Mouse (Mus musculus) kidney, embryonic 15.5 days (tissue): ENCODE measurements at regions not wholly inside any gene's neighbourhood (a gene's known extent, or its start where the extent isn't known, plus 50 kb on each side); places are given as distances from the start of the nearest gene placed in this dataset.
"Not testable (repeated sequence)": the region's sequence is repeated elsewhere in the genome, so short reads cannot be mapped to it uniquely, and the experiment has no call there.

ENCODE experiments used
- ATAC-seq: fragments of 200-750 bp; cut with Nextera tagmentation; replicated peaks from 2 replicates; pipeline ENCODE4 v1.8.0; 2017; ENCODE audit warnings: moderate TSS enrichment; ENCODE audit not compliant: low FRiP score
- H3K27ac ChIP-seq: fragments of 300-500 bp; sonication (generic); 2 replicates; pipeline ENCODE4 v1.5.1; 2015; ENCODE audit warnings: mild to moderate bottlenecking, inconsistent platforms
- H3K27me3 ChIP-seq: fragments of 300-500 bp; sonication (generic); 2 replicates; pipeline ENCODE4 v1.6.1; 2015; ENCODE audit warnings: inconsistent platforms
- H3K36me3 ChIP-seq: fragments of 300-500 bp; sonication (generic); 2 replicates; pipeline ENCODE4 v1.6.1; 2015; ENCODE audit warnings: inconsistent platforms
- H3K4me1 ChIP-seq: fragments of 300-500 bp; sonication (generic); 2 replicates; pipeline ENCODE4 v1.6.1; 2015; ENCODE audit warnings: inconsistent platforms
- H3K4me2 ChIP-seq: fragments of 300-500 bp; sonication (generic); 2 replicates; pipeline ENCODE4 v1.6.1; 2015; ENCODE audit warnings: moderate library complexity, mild to moderate bottlenecking, inconsistent platforms
- H3K4me3 ChIP-seq: fragments of 300-500 bp; sonication (generic); replicated peaks from 2 replicates; pipeline ENCODE4 v1.5.1; 2015; ENCODE audit warnings: mild to moderate bottlenecking, inconsistent platforms
- H3K9ac ChIP-seq: fragments of 300-500 bp; sonication (generic); 2 replicates; pipeline ENCODE4 v1.6.1; 2015; ENCODE audit warnings: mild to moderate bottlenecking, inconsistent platforms
- H3K9me3 ChIP-seq: fragments of 300-500 bp; sonication (generic); replicated peaks from 2 replicates; pipeline ENCODE4 v1.6.1; 2016; ENCODE audit warnings: inconsistent platforms
- WGBS: fragments of 180-500 bp; shearing (Covaris S2); methylation state at CpG from one replicate; pipeline ENCODE4 v1.1.7; 2015; ENCODE audit warnings: mixed read lengths; 5-methylcytosine and 5-hydroxymethylcytosine counted together

- Histone ChIP-seq H3K27ac (no peak overlapping the region), H3K36me3 (no peaks in the 10 kb centered on the region), H3K9ac (no peak overlapping the region), H3K4me2 (no peak overlapping the region), H3K4me1 (no peaks in the 10 kb centered on the region), H3K27me3 (no peaks in the 10 kb centered on the region), H3K4me3 (no peak overlapping the region), H3K9me3 (no peaks in the 10 kb centered on the region)
- WGBS = 76% methylated on average over 6 of the region's 6 CpGs
- no peak for ATAC-seq
These were observed 457.8 kb upstream of the Sall1 start for GRCm38 (mm10) chr8:89501756-89502155.

GRCm38 (mm10) chr8:89499831-89500230 is 455.9 kb upstream of the Sall1 start:
- no peak overlapping the region for H3K4me2 ChIP-seq
- H3K9ac ChIP-seq = no peak overlapping the region
- no peaks in the 10 kb centered on the region for H3K9me3 ChIP-seq
- WGBS = 76% methylated on average over 6 of the region's 6 CpGs
- no peak overlapping the region for H3K27ac ChIP-seq
- H3K27me3 ChIP-seq = no peaks in the 10 kb centered on the region
- no peaks in the 10 kb centered on the region for H3K36me3 ChIP-seq
- no peaks in the 10 kb centered on the region for H3K4me1 ChIP-seq
- no peak for ATAC-seq
- H3K4me3 ChIP-seq = no peak overlapping the region

GRCm38 (mm10) chr8:89498088-89498695 is 454.2 kb upstream of the Sall1 start:
- Histone ChIP-seq H3K9ac (no peak overlapping the region), H3K27me3 (no peaks in the 10 kb centered on the region), H3K9me3 (no peaks in the 10 kb centered on the region), H3K4me3 (no peak overlapping the region), H3K4me1 (no peaks in the 10 kb centered on the region), H3K27ac (no peak overlapping the region), H3K4me2 (no peak overlapping the region), H3K36me3 (no peaks in the 10 kb centered on the region)
- ATAC-seq = no peak
- whole genome bisulfite sequencing = 46% methylated on average over 6 of the region's 6 CpGs

- no peak overlapping the region for H3K4me2 ChIP-seq
- H3K4me1 ChIP-seq = no peaks in the 10 kb centered on the region
- H3K36me3 ChIP-seq = no peaks in the 10 kb centered on the region
- H3K9me3 ChIP-seq = no peaks in the 10 kb centered on the region
- no peak for ATAC-seq
- no peak overlapping the region for H3K9ac ChIP-seq
- H3K27ac ChIP-seq = no peak overlapping the region
- H3K27me3 ChIP-seq = no peaks in the 10 kb centered on the region
- H3K4me3 ChIP-seq = no peak overlapping the region
These were observed 448.4 kb upstream of the Sall1 start for GRCm38 (mm10) chr8:89492336-89492735.

- not testable (repeated sequence) for H3K9me3 ChIP-seq, H3K27ac ChIP-seq, H3K27me3 ChIP-seq, H3K4me1 ChIP-seq, H3K4me3 ChIP-seq, H3K36me3 ChIP-seq, ATAC-seq, H3K4me2 ChIP-seq, H3K9ac ChIP-seq
- 82% methylated on average over 1 of the region's 1 CpGs for WGBS
These were observed 438.5 kb upstream of the Sall1 start for GRCm38 (mm10) chr8:89482481-89482880.

- Histone ChIP-seq H3K36me3 (no peaks in the 10 kb centered on the region), H3K27ac (no peak overlapping the region), H3K4me2 (no peak overlapping the region), H3K9ac (no peak overlapping the region), H3K4me3 (no peak overlapping the region), H3K27me3 (no peaks in the 10 kb centered on the region), H3K4me1 (0 out of 2 replicates have a peak, but pooled peaks cover 4% of the 10 kb centered on the region), H3K9me3 (no peaks in the 10 kb centered on the region)
- WGBS = 29% methylated on average over 4 of the region's 4 CpGs
- no peak for ATAC-seq
These were observed 433.0 kb upstream of the Sall1 start for GRCm38 (mm10) chr8:89476930-89477329.

GRCm38 (mm10) chr8:89471116-89471515 is 427.2 kb upstream of the Sall1 start:
- Histone ChIP-seq H3K36me3 (no peaks in the 10 kb centered on the region), H3K9ac (no peak overlapping the region), H3K4me3 (no peak overlapping the region), H3K4me1 (no peaks in the 10 kb centered on the region), H3K9me3 (no peaks in the 10 kb centered on the region), H3K27ac (no peak overlapping the region), H3K27me3 (no peaks in the 10 kb centered on the region), H3K4me2 (no peak overlapping the region)
- WGBS = 85% methylated on average over 5 of the region's 5 CpGs
- ATAC-seq = no peak

GRCm38 (mm10) chr8:89468782-89469220 is 424.8 kb upstream of the Sall1 start:
- ATAC-seq = no peak
- no peaks in the 10 kb centered on the region for H3K4me1 ChIP-seq
- no peak overlapping the region for H3K4me3 ChIP-seq
- H3K9me3 ChIP-seq = no peaks in the 10 kb centered on the region
- no peak overlapping the region for H3K4me2 ChIP-seq
- H3K9ac ChIP-seq = no peak overlapping the region
- H3K27me3 ChIP-seq = no peaks in the 10 kb centered on the region
- no peaks in the 10 kb centered on the region for H3K36me3 ChIP-seq
- 90% methylated on average over 5 of the region's 5 CpGs for WGBS
- H3K27ac ChIP-seq = no peak overlapping the region

GRCm38 (mm10) chr8:89465211-89465753 is 421.3 kb upstream of the Sall1 start:
- WGBS = 87% methylated on average over 13 of the region's 13 CpGs
- H3K4me1 ChIP-seq = 0 out of 2 replicates have a peak, but pooled peaks cover 3% of the 10 kb centered on the region
- H3K27ac ChIP-seq = no peak overlapping the region
- no peak for ATAC-seq
- no peak overlapping the region for H3K9ac ChIP-seq
- no peaks in the 10 kb centered on the region for H3K9me3 ChIP-seq
- H3K27me3 ChIP-seq = no peaks in the 10 kb centered on the region
- no peaks in the 10 kb centered on the region for H3K36me3 ChIP-seq
- no peak overlapping the region for H3K4me2 ChIP-seq
- H3K4me3 ChIP-seq = no peak overlapping the region

- Histone ChIP-seq H3K4me1 (peaks cover 30% of the 10 kb centered on the region), H3K9ac (no peak overlapping the region), H3K27ac (no peak overlapping the region), H3K9me3 (no peaks in the 10 kb centered on the region), H3K4me2 (no peak overlapping the region), H3K36me3 (no peaks in the 10 kb centered on the region), H3K27me3 (no peaks in the 10 kb centered on the region; the same call in 1 of the 2 replicates), H3K4me3 (no peak overlapping the region)
- WGBS = 27% methylated on average over 4 of the region's 4 CpGs
- ATAC-seq = no peak
These were observed 412.6 kb upstream of the Sall1 start for GRCm38 (mm10) chr8:89456517-89456916.

- Histone ChIP-seq H3K27ac (no peak overlapping the region), H3K36me3 (no peaks in the 10 kb centered on the region), H3K9ac (no peak overlapping the region), H3K4me1 (peaks cover 30% of the 10 kb centered on the region), H3K4me3 (no peak overlapping the region), H3K27me3 (no peaks in the 10 kb centered on the region; the same call in 1 of the 2 replicates), H3K4me2 (no peak overlapping the region), H3K9me3 (no peaks in the 10 kb centered on the region)
- ATAC-seq = no peak
- WGBS = 64% methylated on average over 5 of the region's 5 CpGs
These were observed 411.8 kb upstream of the Sall1 start for GRCm38 (mm10) chr8:89455731-89456130.

- Histone ChIP-seq H3K27ac (no peak overlapping the region), H3K27me3 (no peaks in the 10 kb centered on the region; the same call in 1 of the 2 replicates), H3K4me2 (no peak overlapping the region), H3K9ac (no peak overlapping the region), H3K4me1 (peaks cover 22% of the 10 kb centered on the region), H3K9me3 (no peaks in the 10 kb centered on the region), H3K36me3 (no peaks in the 10 kb centered on the region), H3K4me3 (no peak overlapping the region)
- no peak for ATAC-seq
- 58% methylated on average over 7 of the region's 7 CpGs for WGBS
These were observed 410.2 kb upstream of the Sall1 start for GRCm38 (mm10) chr8:89454197-89454596.

- H3K4me2 ChIP-seq = no peak overlapping the region
- H3K4me1 ChIP-seq = peaks cover 22% of the 10 kb centered on the region
- H3K9ac ChIP-seq = no peak overlapping the region
- no peak for ATAC-seq
- no peaks in the 10 kb centered on the region for H3K9me3 ChIP-seq
- 83% methylated on average over 2 of the region's 2 CpGs for WGBS
- no peak overlapping the region for H3K4me3 ChIP-seq
- no peaks in the 10 kb centered on the region for H3K36me3 ChIP-seq
- no peaks in the 10 kb centered on the region; the same call in 1 of the 2 replicates for H3K27me3 ChIP-seq
- H3K27ac ChIP-seq = no peak overlapping the region
These were observed 409.8 kb upstream of the Sall1 start for GRCm38 (mm10) chr8:89453724-89454123.
